Mouse (Mus musculus) stomach, adult 2 months (tissue): Measurements from ENCODE around the gene Ltbr. TPM values are rescaled to one million over a fixed set of nuclear protein-coding genes. Genes with fewer than 3 reads are reported as not detected.

Experiments
- polyA plus RNA-seq: library from polyadenylated mRNA; depleted of rRNA; stranded (reverse); fragments of >200 nt; gene quantifications from 2 replicates; pipeline ENCODE4 v1.2.3, GENCODE M21; 2012; rRNA removed

Gene Ltbr
- 93.4 and 123 TPM in 2 replicates for polyA plus RNA-seq

DNA sequence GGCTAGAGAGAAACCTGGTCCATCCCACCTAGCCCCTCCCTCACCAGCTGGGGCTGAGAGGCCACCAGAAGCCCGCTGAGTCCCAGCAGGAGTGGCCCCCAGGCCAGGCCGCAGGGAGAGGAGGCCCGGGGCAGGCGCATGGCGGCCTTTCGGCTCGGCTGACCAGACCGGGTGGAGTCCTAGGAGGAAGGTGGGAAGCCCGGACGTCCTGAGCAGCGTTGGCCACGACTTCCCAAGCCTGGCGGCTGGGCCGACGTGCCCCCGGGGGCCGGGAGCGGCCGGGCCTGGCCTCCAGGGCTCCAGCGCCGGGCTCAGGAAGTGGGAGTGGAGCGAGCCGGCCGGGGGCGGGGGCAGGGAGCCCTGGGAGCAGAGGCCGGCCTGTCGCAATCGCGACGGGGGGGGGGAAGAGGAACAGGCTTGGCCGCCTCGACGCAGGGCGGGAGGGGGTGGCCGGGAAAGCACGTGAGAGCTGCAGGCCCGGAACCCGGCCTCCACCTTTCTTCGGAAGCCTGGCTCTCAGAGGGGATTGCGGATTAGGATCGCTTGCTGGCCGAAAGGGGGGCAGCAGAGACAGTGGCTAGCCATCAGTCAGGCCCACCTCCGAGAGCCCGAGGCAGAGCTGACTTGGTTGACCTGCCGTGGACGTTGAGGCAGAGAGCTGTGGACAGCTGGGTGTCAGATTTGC lies at the start of gene Ltbr:
Gene Ltbr (minus strand): TSS at position 340 of the 685 bp plus-strand sequence.

DNA sequence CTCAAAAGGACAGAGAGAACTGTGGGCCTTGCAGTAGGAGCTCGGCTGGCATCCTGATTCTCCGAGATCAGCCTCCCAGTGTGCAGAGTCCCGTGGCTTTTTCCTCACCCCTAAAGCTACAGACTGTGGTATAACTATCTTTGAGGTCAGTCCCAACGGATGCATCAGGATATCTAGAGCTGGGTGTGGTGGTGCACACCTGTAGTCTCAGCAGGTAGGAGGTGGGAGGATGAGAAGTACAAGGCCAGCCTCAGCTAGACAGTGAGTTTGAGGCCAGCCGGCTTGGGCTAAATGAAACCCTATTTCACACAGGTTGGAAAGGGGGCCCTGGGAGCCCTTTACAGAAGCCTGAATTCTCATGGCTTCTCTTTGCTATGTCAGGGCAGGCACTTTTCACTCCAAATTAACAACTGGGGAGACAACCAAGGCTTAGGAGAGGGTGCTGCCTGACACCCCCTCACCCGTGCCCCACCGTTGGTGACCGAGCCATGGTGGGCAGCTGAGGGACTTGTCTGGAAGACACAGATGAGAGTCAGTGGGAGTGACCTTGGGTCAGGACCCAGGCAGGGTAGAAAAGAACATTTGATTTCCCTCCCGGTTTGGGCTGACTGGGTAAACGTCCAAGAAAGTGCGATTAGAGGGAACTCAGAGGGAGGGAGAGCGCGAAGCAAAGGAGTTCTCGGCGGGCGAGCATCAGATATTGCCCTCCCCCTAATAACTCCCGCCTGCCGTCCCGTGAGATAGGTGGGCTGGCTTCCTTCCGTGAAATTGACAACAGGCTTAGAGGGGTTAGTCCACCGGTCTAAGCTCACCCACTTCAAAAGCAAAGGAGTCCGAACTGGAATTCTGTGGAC lies 35.3 kb upstream of the Ltbr start, which contains the start of gene Tnfrsf1a:
Gene Tnfrsf1a (plus strand): TSS at position 642 of the 854 bp plus-strand sequence.

DNA sequence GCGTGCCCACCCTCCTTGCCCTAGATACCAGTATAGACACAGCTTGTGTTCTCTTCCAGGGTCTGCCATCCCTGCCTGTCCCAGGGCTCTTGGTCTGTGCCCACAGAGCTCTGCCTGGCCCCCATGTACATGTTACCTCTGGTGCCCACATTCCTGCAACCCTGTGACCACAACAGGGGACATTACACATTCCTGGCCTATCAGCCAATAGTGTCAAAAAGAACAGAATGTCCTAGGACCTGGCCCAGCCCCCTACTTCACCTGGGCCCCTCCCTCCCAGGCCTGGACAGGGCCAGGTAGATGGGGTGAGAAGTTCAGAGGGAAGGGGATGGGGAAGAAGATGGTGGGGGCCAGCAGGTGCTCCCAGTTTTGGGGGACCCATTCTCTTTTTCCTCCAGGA lies 6.6 kb upstream of the Ltbr start, which contains the start of gene Scnn1a:
Gene Scnn1a (plus strand): TSS at position 337 of the 400 bp plus-strand sequence.

DNA sequence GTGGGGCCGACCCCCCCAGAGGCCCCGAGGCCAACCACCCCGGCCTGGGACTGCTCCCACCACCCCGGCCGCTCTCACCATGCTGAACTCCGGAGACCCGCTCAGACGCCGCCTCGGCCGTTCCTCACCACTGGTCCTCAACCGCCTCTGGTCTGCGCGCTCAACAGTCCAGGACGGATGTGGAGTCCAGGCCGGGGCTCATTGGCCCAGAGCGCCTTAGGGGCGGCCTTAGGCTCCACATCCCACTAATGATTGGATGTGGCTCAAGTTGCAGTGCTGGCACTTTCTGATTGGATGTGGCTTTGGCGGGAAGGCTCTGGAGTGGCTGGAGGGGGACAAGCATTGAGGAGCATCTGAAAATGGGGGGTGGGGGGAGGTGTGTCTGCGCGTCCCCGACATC lies 27.8 kb downstream of the Ltbr start, which contains the start of gene Tuba3a:
Gene Tuba3a (minus strand): TSS at position 153 of the 400 bp plus-strand sequence.

Other genes with a start within 250 kb of the Ltbr start
- gene Lpar5, start 246.0 kb downstream of the Ltbr start, polyA plus RNA-seq: 27.0 and 30.5 TPM in 2 replicates
- 17.1 and 18.8 TPM in 2 replicates for gene Chd4, start 217.9 kb downstream of the Ltbr start, polyA plus RNA-seq
- gene Nop2, start 182.0 kb downstream of the Ltbr start, polyA plus RNA-seq: 3.1 and 4.1 TPM in 2 replicates
- gene Iffo1, start 168.6 kb downstream of the Ltbr start, polyA plus RNA-seq: 9.6 and 10.3 TPM in 2 replicates
- 1,141 and 2,470 TPM in 2 replicates for gene Gapdh, start 147.4 kb downstream of the Ltbr start, polyA plus RNA-seq
- 21.9 and 24.8 TPM in 2 replicates for gene Ncapd2, start 122.2 kb downstream of the Ltbr start, polyA plus RNA-seq
- gene Mrpl51, start 122.1 kb downstream of the Ltbr start, polyA plus RNA-seq: 20.7 and 26.9 TPM in 2 replicates
- 5.5 and 6.3 TPM in 2 replicates for gene Vamp1, start 98.3 kb downstream of the Ltbr start, polyA plus RNA-seq
- gene Tapbpl, start 82.0 kb downstream of the Ltbr start, polyA plus RNA-seq: 4.5 and 4.8 TPM in 2 replicates
- 0.29 and 0.74 TPM in 2 replicates for gene Cd27, start 76.9 kb downstream of the Ltbr start, polyA plus RNA-seq
- 0.13 and 0.34 TPM in 2 replicates for gene Tuba3a, start 27.8 kb downstream of the Ltbr start, polyA plus RNA-seq
- 43.0 and 52.5 TPM in 2 replicates for gene Scnn1a, start 6.8 kb upstream of the Ltbr start, polyA plus RNA-seq
- 77.9 and 83.3 TPM in 2 replicates for gene Tnfrsf1a, start 35.5 kb upstream of the Ltbr start, polyA plus RNA-seq
- gene Plekhg6, start 66.9 kb upstream of the Ltbr start, polyA plus RNA-seq: 5.0 and 5.6 TPM in 2 replicates
- gene Cd9, start 180.9 kb upstream of the Ltbr start, polyA plus RNA-seq: 92.9 and 113 TPM in 2 replicates
- 29.7 and 34.6 TPM in 2 replicates for gene Vwf, start 232.9 kb upstream of the Ltbr start, polyA plus RNA-seq